Mouse (Mus musculus) T-helper 17 cell (primary cell): ENCODE measurements around the gene Abi3.

ENCODE experiments used
- in situ Hi-C, 2 experiments: fragments of 300-600 bp; cut with MboI, MseI; formaldehyde crosslinking; loops; 1 replicate in 1 of 2; 2 replicates in 1 of 2; pipeline ENCODE4 v1.15.1; 2025; ENCODE audit warnings: high pct_unique_total_duplicates in 2 of 2

Gene Abi3

DNA sequence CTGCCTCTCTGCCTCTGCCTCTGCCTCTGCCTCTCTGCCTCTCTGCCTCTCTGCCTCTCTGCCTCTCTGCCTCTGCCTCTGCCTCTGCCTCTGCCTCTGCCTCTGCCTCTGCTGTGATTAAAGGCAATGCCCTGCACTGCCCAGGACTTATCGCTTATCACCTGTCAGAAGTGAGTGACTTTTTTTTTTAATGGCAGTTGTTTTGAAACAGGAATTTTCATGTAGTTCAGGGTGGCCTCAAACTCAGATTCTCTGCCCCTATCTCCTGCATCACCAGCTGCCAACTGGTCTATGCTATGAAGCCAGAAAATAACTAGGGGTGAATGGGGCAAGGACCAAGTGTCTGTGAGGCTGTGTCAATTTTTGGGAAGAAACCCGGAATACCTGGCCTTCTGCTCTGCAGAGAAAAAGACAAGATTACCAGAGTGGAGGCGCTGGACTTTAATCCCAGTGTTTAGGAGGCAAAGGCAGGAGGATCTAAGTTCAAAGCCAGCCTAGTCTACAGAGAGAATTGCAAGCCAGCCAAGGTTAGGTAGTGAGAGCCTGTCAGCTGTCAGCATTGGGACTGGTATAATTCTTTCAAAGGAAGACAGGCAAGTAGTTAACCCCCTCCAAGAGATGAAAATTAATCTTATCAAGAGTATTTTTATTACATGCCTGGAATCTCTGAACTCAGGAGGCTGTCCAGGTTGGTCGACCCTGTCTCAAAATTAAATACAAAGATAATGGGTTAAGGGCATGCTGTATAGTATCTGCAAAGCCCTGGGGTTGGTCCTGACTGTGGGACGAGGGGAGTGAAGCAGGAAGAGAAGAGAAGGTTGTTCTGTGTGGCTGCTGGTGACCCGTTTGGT, 15.7 kb downstream of the Abi3 start:
- in situ Hi-C loops, result no loop called here

DNA sequence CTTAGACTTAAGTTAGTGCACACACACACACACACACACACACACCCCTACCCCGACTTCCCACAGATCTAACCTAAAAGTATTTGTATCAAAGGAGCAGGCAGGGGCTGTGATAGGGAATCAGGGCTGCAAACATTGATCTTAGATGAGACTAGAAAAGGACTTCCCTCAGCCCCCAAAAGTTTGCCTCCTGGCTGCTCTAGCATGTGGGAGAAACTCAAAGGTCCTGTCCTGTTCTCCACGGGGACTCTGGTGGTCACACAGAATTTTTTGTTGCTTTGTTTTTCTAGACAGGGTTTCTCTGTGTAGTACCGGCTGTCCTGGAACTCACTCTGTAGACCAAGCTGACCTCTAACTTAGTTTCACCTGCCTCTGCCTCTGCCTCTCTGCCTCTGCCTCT, 16.7 kb downstream of the Abi3 start:
- in situ Hi-C loops, result no loop called here

DNA sequence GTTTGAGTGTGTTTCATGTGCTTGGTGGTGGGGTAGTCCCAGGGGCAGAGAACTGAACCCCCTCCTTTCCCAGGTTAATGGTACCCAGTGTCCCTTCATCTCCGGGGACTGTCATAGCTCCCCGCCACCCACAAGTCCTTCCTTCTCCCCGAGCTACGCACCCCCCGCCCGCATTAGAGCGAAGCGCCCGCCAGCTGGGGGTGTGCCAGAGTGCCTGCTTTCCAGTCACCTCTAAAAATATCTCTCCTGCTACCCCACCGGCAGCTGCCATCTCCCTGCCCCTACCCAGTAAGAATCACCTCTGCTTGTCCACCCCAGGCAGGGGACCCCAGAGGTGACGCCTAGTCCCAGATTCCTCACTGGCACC, 17.4 kb downstream of the Abi3 start:
- in situ Hi-C loops, result no loop called here

DNA sequence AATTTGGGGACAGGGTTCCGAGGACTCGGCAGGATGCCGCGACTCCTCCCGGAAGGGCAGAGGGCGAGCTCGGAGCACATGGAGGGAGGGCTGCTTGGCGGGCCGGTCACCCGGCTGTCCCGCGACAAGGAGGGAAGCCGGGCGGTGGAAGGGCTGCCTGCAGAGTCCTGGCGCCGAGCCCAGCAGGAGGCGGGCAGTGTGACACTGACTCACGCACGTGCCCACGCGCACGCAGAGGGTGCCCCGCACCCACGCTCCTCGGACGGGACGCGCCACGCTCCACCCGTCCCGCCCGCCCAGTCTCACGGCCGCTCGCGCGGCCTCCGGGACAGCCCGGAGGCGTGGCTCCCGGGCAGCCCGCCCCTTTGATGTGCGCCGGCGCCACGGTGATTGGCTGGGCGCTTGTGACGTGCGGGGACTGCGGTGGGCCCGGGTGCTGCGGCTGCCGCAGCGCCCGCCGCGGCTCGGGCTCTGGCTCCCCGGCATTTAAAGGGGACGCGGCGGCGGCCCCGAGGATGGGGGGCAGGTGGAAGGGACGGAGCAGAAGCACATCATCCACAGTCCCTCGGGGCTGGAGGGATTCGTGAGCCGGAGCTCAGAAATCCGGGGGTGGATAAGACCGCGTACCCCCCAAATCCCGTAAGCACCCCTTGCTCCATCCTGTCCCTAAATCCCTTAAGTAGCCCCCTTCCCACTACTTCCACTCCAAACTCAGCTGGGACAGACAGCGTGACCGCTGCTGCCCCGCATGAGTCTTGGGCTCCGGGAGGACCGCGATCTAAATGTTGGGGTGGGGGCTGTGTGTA, 18.0 kb downstream of the Abi3 start, which contains the start of gene Phospho1:
Phospho1 (plus strand) TSS at position 429 of the 806 bp plus-strand sequence.
- in situ Hi-C loops, result no loop called here

DNA sequence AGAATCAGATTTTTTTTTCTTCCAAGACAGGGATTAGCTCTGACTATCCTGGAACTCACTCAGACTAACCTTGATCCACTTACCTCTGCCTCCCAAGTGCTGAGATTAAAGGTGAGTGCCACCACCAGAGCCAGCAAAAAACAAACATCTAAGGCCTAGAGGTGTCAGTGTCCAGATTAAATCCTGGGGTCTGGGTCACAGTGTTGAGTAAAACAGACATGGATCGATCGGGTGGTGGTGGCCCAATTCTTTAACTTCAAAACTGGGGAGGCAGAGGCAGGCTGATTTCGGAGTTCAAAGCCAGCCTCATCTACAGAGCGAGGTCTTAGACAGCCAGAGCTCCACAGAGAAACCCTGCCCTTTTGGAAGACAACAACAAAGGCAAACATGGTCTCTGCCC, 19.8 kb downstream of the Abi3 start:
- in situ Hi-C loops, result no loop called here

DNA sequence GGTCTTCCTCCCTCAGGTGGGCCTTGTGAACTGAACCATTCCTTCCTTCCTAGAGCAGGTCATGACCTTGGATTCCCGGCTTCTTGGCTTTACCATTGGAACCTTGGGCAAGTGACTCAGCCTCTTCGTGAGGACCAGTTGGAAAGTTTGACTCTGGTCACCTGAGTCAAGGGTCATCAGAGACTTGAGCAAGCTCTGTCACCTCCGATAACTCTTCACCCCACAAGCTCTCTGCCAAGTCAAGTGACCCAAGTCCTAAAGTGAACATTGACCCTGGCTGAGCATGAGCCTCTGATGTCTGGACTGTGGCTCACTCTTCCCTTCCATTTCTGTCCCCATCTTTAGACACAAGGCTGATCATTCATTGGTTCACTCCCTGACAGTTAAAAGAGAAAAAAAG, 20.8 kb downstream of the Abi3 start:
- in situ Hi-C loops, result no loop called here

DNA sequence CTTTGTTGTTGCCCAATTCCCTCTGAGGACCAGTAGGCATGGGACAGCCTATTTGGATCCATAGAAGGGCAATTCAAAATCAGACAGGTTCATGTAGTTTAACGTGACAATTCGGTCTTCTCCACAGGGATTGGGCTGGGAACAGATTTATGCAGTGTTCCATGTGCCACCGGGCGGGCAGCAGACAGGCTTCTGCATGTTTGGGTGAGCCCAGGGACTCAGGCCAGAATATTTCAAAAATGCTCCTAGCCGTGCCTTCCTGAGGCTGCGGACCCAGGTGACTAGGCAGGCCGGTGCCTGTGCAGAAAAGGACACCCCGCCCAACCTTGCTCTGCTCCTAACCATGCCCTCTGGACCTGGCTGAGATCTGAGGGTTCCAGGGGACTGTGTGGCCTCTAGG, 23.1 kb downstream of the Abi3 start:
- in situ Hi-C loops, result no loop called here

DNA sequence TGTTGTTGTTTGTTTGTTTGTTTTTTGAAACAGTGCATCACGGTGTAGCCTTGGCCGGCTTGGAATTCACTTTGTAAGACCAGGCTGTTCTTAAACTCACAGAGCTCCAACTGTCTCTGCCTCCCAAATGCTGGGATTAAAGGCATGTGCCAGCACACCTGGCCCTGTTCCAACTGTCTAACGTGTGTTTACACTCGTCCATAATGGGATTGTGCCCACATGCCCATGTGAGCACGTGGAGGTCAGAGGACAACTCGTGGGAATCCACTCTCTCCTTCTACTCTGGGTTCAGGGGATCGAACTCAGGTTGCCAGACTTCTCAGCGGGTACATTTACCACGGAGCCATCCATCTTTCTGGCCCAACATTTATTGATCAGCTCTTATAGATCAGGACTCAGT, 26.9 kb downstream of the Abi3 start:
- in situ Hi-C loops, result no loop called here

DNA sequence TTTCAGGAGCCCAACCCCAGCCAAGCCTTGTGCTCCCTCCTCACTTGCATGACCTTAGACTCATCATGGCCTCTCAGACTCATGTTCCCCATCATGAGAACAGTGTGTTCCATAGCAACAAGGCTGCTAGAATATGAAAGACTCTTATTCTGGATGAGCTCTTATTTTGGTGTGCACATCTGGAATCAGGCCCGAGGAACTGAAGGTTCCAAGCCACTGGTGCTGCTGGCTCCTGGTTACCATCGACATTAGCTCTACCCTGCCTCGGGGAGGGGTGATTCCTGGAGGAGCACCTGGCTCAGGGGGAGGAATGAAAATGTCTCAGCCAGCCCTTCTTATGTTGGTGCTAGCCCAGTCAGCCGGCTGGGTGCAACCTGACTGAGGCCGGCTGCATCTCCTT, 27.4 kb downstream of the Abi3 start:
- in situ Hi-C loops, result no loop called here

DNA sequence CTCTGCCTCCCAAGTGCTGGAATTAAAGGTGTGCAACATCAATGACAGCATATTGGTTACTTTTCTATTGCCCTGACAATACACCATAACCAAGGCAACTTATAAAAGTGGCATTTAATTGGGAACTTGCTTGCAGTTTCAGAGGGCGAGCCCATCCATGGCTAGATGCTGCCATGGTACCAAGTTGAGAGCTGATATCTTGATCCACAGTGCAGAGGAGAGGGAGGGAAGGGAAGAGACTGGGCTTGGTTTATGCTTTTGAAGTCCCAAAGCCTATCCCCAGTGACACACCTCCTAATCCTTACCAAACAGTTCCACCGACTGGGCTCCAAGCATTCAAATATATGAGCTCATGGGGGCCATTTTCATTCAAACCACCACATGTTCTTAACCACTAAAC, 28.2 kb downstream of the Abi3 start:
- in situ Hi-C loops, result no loop called here

DNA sequence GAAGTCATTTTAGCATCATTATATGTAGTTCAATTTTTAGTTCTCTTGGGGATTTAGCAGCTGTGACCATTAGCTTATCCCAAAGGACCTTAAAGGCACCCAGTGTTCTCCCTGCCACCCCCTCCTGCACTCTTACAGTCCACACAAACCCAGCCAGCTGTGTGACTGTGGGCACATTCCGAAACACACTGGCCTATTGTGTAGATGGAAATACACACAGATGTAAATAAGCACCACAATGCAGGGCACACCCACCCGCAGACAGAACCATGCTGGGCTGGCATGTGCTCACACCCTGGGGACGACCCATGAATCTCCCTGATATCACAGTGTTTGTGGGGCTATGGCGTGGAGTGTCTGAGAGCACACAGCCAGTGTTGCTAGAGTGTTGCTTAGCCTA, 30.1 kb downstream of the Abi3 start:
- in situ Hi-C loops, result no loop called here

DNA sequence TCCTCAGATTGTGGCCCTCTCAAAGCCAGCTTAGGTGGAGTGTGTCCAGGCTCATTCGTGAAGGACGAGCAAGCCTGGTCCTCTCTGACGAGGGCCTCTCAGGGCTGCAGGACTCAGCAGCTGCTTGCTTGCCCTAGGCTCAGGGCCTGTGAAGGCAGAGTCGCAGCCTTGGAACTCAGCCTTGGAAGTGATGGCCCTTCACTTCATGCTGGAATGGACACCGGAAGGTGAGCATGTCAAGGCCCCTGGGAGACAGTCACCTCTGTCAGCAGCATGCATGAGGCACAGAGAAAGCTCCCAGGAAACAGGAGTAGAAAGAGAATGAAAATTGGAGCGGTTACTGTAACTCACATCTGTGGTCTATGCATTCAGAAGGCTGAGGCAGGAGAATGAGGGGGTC, 30.5 kb downstream of the Abi3 start:
- in situ Hi-C loops, result no loop called here

DNA sequence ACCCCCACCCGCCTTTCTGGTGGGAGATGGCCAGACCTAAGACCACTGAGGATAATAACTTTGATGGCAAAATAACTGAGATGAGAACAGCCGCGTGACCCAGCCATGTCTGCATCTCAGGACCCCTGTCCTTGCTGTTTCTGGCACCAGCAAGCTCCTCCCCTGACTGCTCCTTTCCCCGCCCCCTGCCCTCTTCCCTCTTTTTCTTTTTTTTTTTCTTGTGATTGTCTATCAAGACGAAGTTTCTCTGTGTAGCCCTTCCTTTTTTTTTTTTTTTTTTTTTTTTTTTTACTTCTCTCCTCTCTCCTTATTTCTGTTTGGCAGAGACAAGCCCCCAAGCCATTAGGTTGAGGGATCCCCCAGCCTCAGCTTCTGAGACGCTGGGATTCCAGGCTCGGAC, 31.4 kb downstream of the Abi3 start:
- in situ Hi-C loops, result no loop called here

DNA sequence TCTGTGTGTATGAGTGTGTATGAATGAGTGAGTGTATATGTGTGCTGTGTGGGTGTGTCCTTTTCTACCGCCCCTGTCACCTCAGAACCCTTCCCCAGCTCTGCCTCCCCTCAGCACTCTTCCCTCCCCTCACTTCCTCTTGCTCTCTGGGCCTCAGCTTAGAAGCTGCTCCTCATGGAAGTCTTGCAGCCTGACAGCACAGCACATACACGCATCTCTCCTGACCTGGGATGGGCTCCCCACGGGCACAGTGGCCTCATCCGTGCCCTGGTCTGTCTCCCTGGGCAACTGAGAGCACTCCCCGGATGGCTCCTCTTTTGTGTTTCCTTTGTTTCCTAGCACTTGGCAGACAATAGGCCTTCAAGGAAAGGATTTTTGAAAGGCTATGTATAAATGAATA, 32.7 kb downstream of the Abi3 start:
- in situ Hi-C loops, result no loop called here

DNA sequence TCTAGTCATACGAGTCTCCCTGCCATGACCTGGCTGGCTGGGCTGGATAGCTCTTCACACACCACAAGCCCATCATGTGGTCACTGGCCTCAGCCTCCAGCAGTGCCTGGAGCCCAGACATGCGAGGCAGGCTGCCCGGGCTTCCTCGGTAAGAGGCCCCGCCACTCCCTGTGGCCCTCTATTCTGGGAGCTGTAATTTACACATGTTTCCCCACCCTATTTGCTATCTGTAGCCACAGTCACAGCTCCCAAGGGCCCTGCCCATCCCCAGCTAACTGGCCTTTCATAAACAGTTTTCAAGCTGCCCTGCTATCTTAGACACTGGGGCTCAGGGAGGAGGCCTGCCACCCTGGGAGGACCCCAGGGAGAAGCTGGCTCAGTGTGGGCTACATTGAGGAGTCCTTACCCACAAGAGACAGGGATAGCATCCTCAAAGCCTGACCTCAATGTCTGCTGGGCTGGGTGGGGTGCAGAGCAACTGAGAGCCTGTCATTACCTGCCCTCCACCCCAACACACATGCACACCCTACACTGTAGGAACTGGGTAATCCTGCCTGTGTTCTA, 33.7 kb downstream of the Abi3 start:
- in situ Hi-C loops, result no loop called here

DNA sequence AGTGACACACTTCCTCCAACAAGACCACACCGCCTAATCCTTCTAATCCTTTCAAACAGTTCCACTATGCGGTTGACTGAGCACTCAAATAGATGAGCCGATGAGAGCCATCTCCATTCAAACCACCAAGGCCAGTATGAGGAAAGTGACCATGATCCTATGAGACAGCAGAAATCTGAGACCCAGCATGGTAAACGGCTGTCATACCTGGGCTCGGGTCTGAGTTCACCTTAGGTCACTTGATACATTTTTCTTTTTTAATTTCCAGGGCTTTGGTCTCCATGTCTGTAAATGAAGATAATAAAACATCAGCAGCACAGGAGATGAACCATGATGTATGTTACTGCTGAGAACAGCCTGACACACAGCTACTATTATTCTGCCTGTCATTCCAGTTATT, 34.4 kb downstream of the Abi3 start:
- in situ Hi-C loops, result no loop called here

DNA sequence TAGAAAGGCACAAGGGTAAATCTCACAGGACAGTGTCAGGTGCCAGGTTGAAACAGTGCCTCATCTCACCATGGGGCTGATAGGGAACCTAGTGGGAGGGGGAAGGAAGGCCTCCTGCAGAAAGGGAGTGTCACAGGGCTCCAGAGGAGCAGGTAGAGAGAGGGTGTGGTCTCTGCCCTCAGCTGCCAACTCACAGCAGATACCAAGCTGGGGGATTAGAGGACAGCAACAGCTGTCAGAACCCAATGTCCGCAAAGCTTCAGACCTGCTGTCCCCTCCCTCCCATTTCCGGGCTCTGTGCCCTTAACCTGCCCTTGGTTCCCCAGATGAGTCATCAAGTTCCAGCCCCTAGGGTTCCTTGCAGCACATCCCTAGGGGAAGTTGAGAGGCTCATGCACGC, 36.7 kb downstream of the Abi3 start:
- in situ Hi-C loops, result no loop called here

DNA sequence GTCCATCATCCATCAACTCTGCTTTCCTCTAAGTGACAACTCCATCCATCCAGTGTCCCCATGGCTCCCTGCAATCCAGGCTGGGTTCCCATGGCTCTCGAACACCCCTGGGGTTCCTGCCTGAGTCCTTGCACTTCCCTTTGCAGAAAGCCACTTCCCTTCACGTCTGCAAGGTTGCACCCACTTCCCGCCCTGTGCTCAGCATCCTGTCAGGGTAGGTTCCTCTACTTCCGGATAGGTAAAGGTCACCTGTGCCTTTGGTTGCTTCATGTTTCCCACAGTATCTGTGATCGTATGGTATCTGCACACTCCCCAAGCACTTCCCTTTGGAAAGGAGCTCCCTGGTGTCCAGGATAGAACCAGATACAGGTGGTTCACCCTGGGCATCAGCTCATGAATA, 37.3 kb downstream of the Abi3 start:
- in situ Hi-C loops, result no loop called here

DNA sequence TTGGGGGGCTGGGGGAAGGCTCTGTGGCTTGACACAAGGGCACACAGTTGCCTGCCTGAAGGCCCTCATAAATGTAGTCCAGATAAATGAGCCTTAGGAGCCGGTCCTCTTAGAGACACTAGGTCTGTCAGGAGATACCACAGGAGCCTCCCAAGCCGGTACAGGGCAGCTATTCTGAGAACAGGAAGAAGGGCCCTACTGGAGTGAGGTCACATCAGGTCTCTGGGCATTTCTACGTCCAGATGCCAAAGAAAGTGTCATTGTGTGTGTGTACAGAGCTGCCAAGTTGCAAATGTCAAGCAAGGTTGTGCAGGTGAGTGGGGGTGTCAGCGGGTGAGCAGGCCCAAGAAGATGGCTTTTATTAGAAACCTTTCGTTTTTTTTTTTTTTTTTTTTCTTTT, 46.7 kb downstream of the Abi3 start:
- in situ Hi-C loops, result no loop called here

DNA sequence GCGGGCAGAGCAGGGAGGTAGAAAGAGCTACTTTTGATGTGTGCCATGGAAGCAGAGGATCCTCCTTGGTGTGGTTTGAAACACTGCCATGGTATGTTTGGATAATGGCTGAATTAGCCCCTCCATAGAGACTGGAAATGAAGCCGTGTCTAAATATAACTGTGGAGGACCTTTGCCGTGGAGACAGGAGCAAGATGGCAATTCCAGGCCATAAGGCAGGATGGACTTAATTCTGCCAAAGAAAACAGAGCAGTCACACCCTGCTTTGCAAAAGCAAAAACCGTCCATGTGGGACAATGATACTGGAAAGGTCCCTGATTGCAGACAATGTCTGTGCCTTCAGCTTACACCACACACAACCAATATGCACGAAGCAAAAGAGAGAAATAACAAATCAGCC, 48.1 kb downstream of the Abi3 start:
- in situ Hi-C loops, result no loop called here

DNA sequence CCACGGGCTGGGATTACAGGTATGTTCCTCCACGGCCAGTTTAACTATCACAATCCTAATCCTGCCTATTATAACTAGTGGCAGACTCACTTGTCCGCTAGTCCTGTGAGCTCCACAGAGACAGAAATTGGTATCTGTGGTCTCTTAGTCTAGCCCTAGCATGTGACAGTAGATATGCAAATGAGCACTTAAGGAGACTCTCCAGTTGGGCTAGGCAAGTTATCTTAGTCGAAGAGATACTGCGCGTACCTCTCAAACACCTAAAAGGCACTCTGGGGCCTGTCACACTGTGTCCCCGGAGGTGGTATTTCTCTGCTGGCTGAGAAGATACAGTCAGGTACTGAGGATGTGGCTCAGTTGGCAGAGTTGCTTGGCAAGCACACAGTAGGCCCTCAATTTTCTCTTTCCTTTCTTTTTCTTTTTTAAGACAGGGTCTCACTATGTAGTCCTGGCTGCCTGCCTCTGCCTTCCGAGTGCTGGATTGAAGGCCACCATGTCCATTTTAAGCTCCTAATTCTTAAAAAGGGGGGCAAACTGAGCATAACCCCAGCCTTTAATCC, 49.2 kb downstream of the Abi3 start:
- in situ Hi-C loops, result no loop called here

DNA sequence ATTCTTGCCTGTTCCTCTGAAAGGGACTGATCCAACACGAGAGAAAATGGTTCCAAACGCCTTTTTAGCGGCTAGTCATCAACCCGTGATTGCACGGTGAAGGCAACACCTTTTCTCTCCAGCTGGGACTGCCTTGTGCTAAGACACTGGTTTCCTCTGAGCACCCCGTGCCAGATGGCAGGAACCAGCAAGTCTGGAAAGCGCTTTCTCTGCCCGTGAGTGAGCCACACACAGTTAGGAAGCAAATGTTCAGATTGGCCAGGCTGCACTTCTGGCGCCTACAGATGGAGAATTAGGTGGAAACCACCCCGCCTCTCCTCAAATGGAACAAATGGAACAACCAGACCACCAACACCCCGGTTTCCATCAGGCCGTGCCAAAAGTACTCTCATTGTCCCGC, 50.5 kb downstream of the Abi3 start:
- in situ Hi-C loops, result no loop called here
